Mouse (Mus musculus) heart, postnatal 0 days (tissue): ENCODE results near the gene Gm11756. TPM values are rescaled to one million over a fixed set of nuclear protein-coding genes. Genes with fewer than 3 reads are reported as not detected.
"Not testable (repeated sequence)": the region's sequence is repeated elsewhere in the genome, so short reads cannot be mapped to it uniquely, and the experiment has no call there.

ENCODE experiments used
- ATAC-seq: fragments of 200-750 bp; cut with Nextera tagmentation; 2 replicates; pipeline ENCODE4 v1.8.0; 2017; ENCODE audit warnings: low read depth, moderate number of reproducible peaks, moderate library complexity; ENCODE audit not compliant: insufficient read depth
- DNase-seq: peaks from one replicate; pipeline ENCODE4 v3.0.0-alpha.2; 2016; ENCODE audit warnings: low spot score
- H3K27ac ChIP-seq: fragments of 300-500 bp; sonication (generic); 2 replicates; pipeline ENCODE4 v1.5.1; 2014; ENCODE audit warnings: low read depth, mild to moderate bottlenecking
- H3K27me3 ChIP-seq: fragments of 300-500 bp; sonication (generic); 2 replicates; pipeline ENCODE4 v1.6.1; 2014; ENCODE audit warnings: low read length, mixed read lengths; ENCODE audit not compliant: control insufficient read depth, insufficient read depth
- H3K36me3 ChIP-seq: fragments of 300-500 bp; sonication (generic); replicated peaks from 2 replicates; pipeline ENCODE4 v1.6.1; 2014; ENCODE audit warnings: low read length, mixed read lengths; ENCODE audit not compliant: control insufficient read depth, insufficient read depth
- H3K4me1 ChIP-seq: fragments of 300-500 bp; sonication (generic); 2 replicates; pipeline ENCODE4 v1.6.1; 2014; ENCODE audit warnings: antibody characterized with exemption; ENCODE audit not compliant: control insufficient read depth, insufficient read depth
- H3K4me2 ChIP-seq: fragments of 300-500 bp; sonication (generic); 2 replicates; pipeline ENCODE4 v1.6.1; 2014; ENCODE audit warnings: low read depth, mild to moderate bottlenecking, low read length, moderate library complexity
- H3K4me3 ChIP-seq: fragments of 300-500 bp; sonication (generic); 2 replicates; pipeline ENCODE4 v1.5.1; 2014; ENCODE audit warnings: low read depth, low read length
- H3K9ac ChIP-seq: fragments of 300-500 bp; sonication (generic); replicated peaks from 2 replicates; pipeline ENCODE4 v1.6.1; 2014; ENCODE audit warnings: low read depth, low read length, mixed read lengths
- H3K9me3 ChIP-seq: fragments of 300-500 bp; sonication (generic); replicated peaks from 2 replicates; pipeline ENCODE4 v1.6.1; 2016; ENCODE audit warnings: low read length; ENCODE audit not compliant: control insufficient read depth
- CTCF ChIP-seq: IDR thresholded peaks from 2 replicates; pipeline ENCODE4 v1.5.1; 2016; ENCODE audit warnings: antibody characterized with exemption, control low read depth, low read depth
- EP300 ChIP-seq: IDR thresholded peaks from 2 replicates; pipeline ENCODE4 v1.6.1; 2016; ENCODE audit warnings: antibody characterized with exemption, low read depth
- WGBS: fragments of 180-500 bp; shearing (Covaris S2); extraction: QIAGEN DNeasy Blood & Tissue Kit; methylation state at CpG from one replicate; pipeline ENCODE4 v1.1.7; 2014; 5-methylcytosine and 5-hydroxymethylcytosine counted together
- polyA plus RNA-seq: library from polyadenylated mRNA; unstranded; fragments of >200 nt; fragmentation: Nextera tagmentation; extraction: Ambion mirVana; gene quantifications from 2 replicates; pipeline ENCODE4 v1.2.1, GENCODE M21; 2015
- total RNA-seq: library from RNA; depleted of rRNA; stranded (reverse); fragments of >200 nt; gene quantifications from 2 replicates; pipeline ENCODE4 v1.2.3, GENCODE M21; 2014; ENCODE audit warnings: low replicate concordance; rRNA removed

Gene Gm11756
- total RNA-seq = not detected in 2 replicates
- 0.18 TPM in 1 of 2 replicates, not detected in the other for polyA plus RNA-seq

- not testable (repeated sequence) for DNase-seq, H3K4me2 ChIP-seq, H3K27me3 ChIP-seq, H3K9me3 ChIP-seq, H3K36me3 ChIP-seq, ATAC-seq, H3K4me3 ChIP-seq, H3K9ac ChIP-seq, H3K27ac ChIP-seq, H3K4me1 ChIP-seq
- WGBS = 76% methylated on average over 6 of the region's 6 CpGs
These were observed at the start of gene Gm11756 for GRCm38 (mm10) chr4:73920660-73921059. TSS of gene Gm11756 (minus strand) at chr4:73920760.

- Histone ChIP-seq H3K27ac (no peak within 1 kb of the TSS; the same call in 1 of the 2 replicates), H3K27me3 (no peaks in the 10 kb centered on the region), H3K9me3 (no peaks in the 10 kb centered on the region), H3K36me3 (no peaks in the 10 kb centered on the region), H3K4me1 (no peaks in the 10 kb centered on the region), H3K9ac (no peak within 1 kb of the TSS), H3K4me3 (no peak within 1 kb of the TSS), H3K4me2 (no peak within 1 kb of the TSS)
- 60% methylated on average over 8 of the region's 8 CpGs for WGBS
- DNase-seq = peak; percentile 18
- ATAC-seq = no peak
- TF ChIP-seq EP300 (no peak), CTCF (no peak)
These were observed 29.9 kb upstream of the Gm11756 start, which contains the start of gene 2310002L09Rik for GRCm38 (mm10) chr4:73950375-73950896. TSS of gene 2310002L09Rik (minus strand) at chr4:73950846.

DNA sequence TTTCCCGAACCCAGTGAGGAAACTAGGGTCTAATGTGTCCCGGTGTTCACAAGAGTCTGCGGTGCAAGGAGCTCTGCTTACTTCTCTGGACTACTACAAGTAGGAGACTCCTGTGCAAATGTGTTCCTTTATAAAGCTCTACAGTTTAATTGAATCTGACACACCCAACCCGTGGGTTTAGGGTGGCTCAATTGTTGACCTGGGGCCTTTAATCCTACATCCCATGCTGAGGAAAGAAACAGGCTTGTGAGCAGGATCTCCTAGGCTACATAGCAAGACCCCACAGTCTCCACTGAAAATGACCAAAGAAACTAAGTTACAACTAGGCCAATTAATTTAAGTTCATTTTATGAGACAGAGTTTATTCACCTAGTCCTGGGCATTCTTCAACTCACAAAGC lies 14.7 kb downstream of the Gm11756 start, which contains the start of gene Gm13871:
Gene Gm13871, minus strand, starts transcription at position 101 of the 400 bp plus-strand sequence.
- DNase-seq, H3K4me1 ChIP-seq, H3K9ac ChIP-seq, H3K36me3 ChIP-seq, H3K4me3 ChIP-seq, H3K27me3 ChIP-seq, H3K9me3 ChIP-seq, H3K4me2 ChIP-seq, ATAC-seq, H3K27ac ChIP-seq: not testable (repeated sequence)
- no CpG with 5 or more reads among the region's 4 CpGs for WGBS

DNA sequence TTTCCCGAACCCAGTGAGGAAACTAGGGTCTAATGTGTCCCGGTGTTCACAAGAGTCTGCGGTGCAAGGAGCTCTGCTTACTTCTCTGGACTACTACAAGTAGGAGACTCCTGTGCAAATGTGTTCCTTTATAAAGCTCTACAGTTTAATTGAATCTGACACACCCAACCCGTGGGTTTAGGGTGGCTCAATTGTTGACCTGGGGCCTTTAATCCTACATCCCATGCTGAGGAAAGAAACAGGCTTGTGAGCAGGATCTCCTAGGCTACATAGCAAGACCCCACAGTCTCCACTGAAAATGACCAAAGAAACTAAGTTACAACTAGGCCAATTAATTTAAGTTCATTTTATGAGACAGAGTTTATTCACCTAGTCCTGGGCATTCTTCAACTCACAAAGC lies 29.5 kb downstream of the Gm11756 start, which contains the start of gene Gm11757:
Gene Gm11757, minus strand, starts transcription at position 101 of the 400 bp plus-strand sequence.
- no CpG with 5 or more reads among the region's 4 CpGs for WGBS
- not testable (repeated sequence) for H3K4me1 ChIP-seq, ATAC-seq, H3K4me2 ChIP-seq, DNase-seq, H3K4me3 ChIP-seq, H3K9me3 ChIP-seq, H3K9ac ChIP-seq, H3K27me3 ChIP-seq, H3K36me3 ChIP-seq, H3K27ac ChIP-seq

DNA sequence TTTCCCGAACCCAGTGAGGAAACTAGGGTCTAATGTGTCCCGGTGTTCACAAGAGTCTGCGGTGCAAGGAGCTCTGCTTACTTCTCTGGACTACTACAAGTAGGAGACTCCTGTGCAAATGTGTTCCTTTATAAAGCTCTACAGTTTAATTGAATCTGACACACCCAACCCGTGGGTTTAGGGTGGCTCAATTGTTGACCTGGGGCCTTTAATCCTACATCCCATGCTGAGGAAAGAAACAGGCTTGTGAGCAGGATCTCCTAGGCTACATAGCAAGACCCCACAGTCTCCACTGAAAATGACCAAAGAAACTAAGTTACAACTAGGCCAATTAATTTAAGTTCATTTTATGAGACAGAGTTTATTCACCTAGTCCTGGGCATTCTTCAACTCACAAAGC lies 44.4 kb downstream of the Gm11756 start, which contains the start of gene Gm11758:
Gene Gm11758, minus strand, starts transcription at position 101 of the 400 bp plus-strand sequence.
- WGBS = no CpG with 5 or more reads among the region's 4 CpGs
- H3K9me3 ChIP-seq, H3K36me3 ChIP-seq: not testable (repeated sequence)

More for the DNA sequence above, 44.4 kb downstream of the Gm11756 start, which contains the start of gene Gm11758:
- not testable (repeated sequence) for H3K9ac ChIP-seq, ATAC-seq, H3K27ac ChIP-seq, H3K4me1 ChIP-seq, H3K4me3 ChIP-seq, H3K27me3 ChIP-seq, H3K4me2 ChIP-seq, DNase-seq

Other genes starting within 250 kb of the Gm11756 start
- not detected in 2 replicates for gene Gm428, start 237.2 kb downstream of the Gm11756 start, total RNA-seq
- not detected in 2 replicates for gene Gm428, start 237.2 kb downstream of the Gm11756 start, polyA plus RNA-seq
- 0.19 and 2.1 TPM in 2 replicates for gene Rasef, start 129.8 kb downstream of the Gm11756 start, total RNA-seq
- 0.14 and 0.22 TPM in 2 replicates for gene Rasef, start 129.8 kb downstream of the Gm11756 start, polyA plus RNA-seq
- not detected in 2 replicates for gene Gm11758, start 44.5 kb downstream of the Gm11756 start, total RNA-seq
- not detected in 2 replicates for gene Gm11758, start 44.5 kb downstream of the Gm11756 start, polyA plus RNA-seq
- gene Gm11757, start 29.6 kb downstream of the Gm11756 start, total RNA-seq = not detected in 2 replicates
- gene Gm11757, start 29.6 kb downstream of the Gm11756 start, polyA plus RNA-seq = not detected in 2 replicates
- not detected in 2 replicates for gene Gm13871, start 14.8 kb downstream of the Gm11756 start, total RNA-seq
- gene Gm13871, start 14.8 kb downstream of the Gm11756 start, polyA plus RNA-seq = not detected in 2 replicates
- gene 2310002L09Rik, start 30.1 kb upstream of the Gm11756 start, total RNA-seq = 3.3 and 5.0 TPM in 2 replicates
- gene 2310002L09Rik, start 30.1 kb upstream of the Gm11756 start, polyA plus RNA-seq = 2.7 TPM in 2 replicates
- 0.04 TPM in 1 of 2 replicates, not detected in the other for gene Frmd3, start 92.7 kb upstream of the Gm11756 start, total RNA-seq
- 0.12 and 0.16 TPM in 2 replicates for gene Frmd3, start 92.7 kb upstream of the Gm11756 start, polyA plus RNA-seq